Mouse (Mus musculus) mouse embryonic stem cell (cell line): Measurements from ENCODE around the gene Serpinb9d.
"Not testable (repeated sequence)": the region's sequence is repeated elsewhere in the genome, so short reads cannot be mapped to it uniquely, and the experiment has no call there.

Experiments
- in situ Hi-C, 2 experiments: fragments of 300-500 bp; cut with MboI; formaldehyde crosslinking; loops; 1 replicate in 1 of 2; 3 replicates in 1 of 2; pipeline ENCODE4 v1.14.3; 2019 to 2020; ENCODE audit warnings: low sequenced_read_pairs in 2 of 2, low pct_unique_long_range_greater_than_20kb in 1 of 2, mixed read lengths in 1 of 2; ENCODE audit not compliant: unreplicated experiment in 1 of 2

Gene Serpinb9d

DNA sequence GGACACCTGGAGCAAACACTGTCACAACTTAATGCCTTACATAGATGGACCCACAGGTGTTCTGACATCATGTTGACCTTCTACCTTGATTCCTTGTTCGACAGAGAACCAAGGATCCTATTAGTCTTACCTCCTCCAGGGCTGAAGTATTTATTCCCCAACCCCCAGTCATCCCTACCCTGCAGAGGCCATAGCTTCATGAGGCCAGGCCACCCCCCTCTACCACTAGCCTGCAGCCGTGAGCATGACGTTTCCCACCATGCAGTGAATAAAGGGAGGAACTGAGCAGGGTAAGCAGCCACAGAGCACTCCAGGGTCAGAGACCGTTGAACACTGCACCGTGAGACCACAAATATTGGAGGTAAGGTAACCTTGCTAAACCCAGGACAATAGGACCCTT is at the start of gene Serpinb9d:
Gene Serpinb9d, plus strand, starts transcription at position 301 of the 400 bp plus-strand sequence.
- in situ Hi-C loops: loop anchor here in 1 of 2 experiments (10.0 kb wide), 1 partner anchor 288 kb away; no protein-coding TSS in a partner anchor

DNA sequence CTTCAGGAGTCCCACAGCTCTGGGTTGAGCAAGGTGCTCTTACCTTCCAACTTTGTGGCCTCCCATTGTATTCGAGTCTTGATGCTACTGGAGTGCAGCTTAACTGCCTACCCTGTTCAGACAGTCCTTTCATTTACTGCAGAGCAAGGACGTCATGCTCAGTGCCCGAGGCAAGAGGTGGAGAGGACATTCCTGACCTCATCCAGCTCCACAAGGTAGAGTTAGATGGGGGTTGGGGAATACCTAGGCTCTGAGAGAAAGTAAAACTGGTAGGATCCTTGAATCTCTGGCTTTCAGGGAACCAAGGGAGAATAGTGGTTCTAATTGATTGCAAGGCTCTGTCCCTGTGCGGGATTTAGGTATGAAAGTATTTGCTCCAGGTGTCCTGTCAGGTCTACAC is 33.1 kb upstream of the Serpinb9d start, which contains the start of gene Serpinb9c:
Gene Serpinb9c, minus strand, starts transcription at position 101 of the 400 bp plus-strand sequence.
- in situ Hi-C loops: no loop called here

DNA sequence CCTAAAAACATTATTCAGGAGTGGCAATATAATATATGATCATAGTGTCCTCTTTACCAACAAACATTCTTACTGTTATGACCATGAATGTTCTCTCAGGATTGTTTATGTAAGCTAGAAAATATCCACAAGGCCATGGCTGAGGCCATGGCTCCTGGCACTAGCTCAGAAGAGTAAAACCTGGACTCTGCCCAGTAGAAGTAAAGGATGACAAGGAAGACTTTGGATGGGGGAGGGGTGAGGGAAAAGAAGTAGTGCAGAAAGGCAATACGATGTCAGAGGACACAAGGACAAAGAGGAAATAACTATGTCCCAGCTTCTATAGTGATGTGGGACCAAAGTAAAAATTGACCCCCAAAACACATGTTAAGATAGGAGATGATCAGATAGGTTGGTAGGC is 2.3 kb upstream of the Serpinb9d start:
- in situ Hi-C loops: loop anchor here in 1 of 2 experiments (10.0 kb wide), 1 partner anchor 286 kb away; no protein-coding TSS in a partner anchor

DNA sequence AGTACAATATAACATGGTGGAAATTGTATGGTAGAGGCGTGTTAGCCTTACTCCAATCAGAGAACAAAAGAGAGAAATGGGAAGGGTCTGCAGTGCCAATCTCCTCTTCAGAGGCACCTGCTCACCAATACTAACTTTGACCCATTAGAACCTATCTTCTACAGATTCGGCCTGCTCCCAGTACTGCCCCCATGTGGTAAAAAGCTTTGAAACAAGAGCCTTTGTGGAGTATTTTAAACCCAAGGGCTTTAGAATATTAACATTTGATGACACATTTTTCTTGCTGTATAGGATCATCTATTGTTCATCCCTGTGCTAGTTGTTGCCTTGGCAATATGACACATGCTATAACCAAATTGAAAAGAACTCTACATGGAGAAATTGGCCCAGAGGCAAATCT is 7.0 kb downstream of the Serpinb9d start:
- in situ Hi-C loops: loop anchor here in 1 of 2 experiments (10.0 kb wide), 1 partner anchor 295 kb away; no protein-coding TSS in a partner anchor

GRCm38 (mm10) chr13:33249312-33249711 is 56.6 kb downstream of the Serpinb9d start, which contains the start of gene Serpinb9e:
TSS of gene Serpinb9e (plus strand) at chr13:33249612.
- in situ Hi-C loops: not testable (repeated sequence)
